In the genomic region with DNA sequence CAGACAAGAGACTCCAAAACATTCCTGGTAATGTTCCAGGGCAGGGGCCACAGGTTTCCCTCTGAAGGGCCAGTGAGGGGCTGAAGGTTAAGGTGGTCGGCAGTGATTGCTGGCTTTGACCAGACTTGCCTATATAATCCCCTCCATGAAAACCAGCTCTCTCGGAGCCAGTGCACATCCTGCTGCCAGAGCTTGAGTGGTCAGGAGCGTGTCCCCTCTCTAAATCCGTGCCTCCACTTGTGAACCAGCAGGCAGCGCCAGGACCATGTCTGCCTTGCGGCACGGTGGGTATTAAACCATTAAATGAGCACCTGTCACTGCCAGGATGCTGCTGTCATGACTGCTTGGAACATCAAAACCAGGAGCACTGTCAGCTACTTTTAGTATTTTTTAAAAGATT, we compare ENCODE assay signal across 12 mouse cellular contexts.
"Had no signal": no experiment of that assay in that cellular context is flagged by ENCODE, and none has a peak within 500 bp of the region (broad histone marks: within the 10 kb centered on the region; RNA-seq: fewer than 3 reads in every experiment).

No protein-coding gene starts in this region.

- DNase-seq: retina, postnatal 1 day; right cerebral cortex, adult 18-20 months; right cerebral cortex, postnatal 14 days; right cerebral cortex, postnatal 25 days; right cerebral cortex, postnatal 4 days; spleen, adult 18-20 months; thymus, adult 18-20 months; thymus, adult 2 months; thymus, postnatal 14 days; thymus, postnatal 25 days; thymus, postnatal 36 days; thymus, postnatal 4 days had no signal
